Mouse (Mus musculus) small intestine, adult 2 months (tissue): ENCODE measurements around the gene C1qtnf1. TPM values are rescaled to one million over a fixed set of nuclear protein-coding genes. Genes with fewer than 3 reads are reported as not detected.

Source experiments
- H3K27ac ChIP-seq: fragments of 200-500 bp; 2 replicates; pipeline ENCODE4 v1.5.1; 2012; ENCODE audit warnings: low read depth, low read length, control low read depth, inconsistent platforms; ENCODE audit not compliant: insufficient read depth
- H3K27me3 ChIP-seq: fragments of 200-500 bp; 2 replicates; pipeline ENCODE4 v1.6.1; 2012; ENCODE audit warnings: mild to moderate bottlenecking, moderate library complexity, low read length, inconsistent platforms; ENCODE audit not compliant: control insufficient read depth, insufficient read depth
- H3K36me3 ChIP-seq: fragments of 200-500 bp; 2 replicates; pipeline ENCODE4 v1.6.1; 2012; ENCODE audit warnings: mild to moderate bottlenecking, low read length, control low read depth, inconsistent platforms; ENCODE audit not compliant: control insufficient read depth, insufficient read depth
- H3K4me1 ChIP-seq: fragments of 200-500 bp; 2 replicates; pipeline ENCODE4 v1.6.1; 2012; ENCODE audit warnings: low read length, inconsistent platforms, mixed read lengths; ENCODE audit not compliant: control insufficient read depth, insufficient read depth, insufficient read length
- H3K4me3 ChIP-seq: fragments of 200-500 bp; 2 replicates; pipeline ENCODE4 v1.5.1; 2012; ENCODE audit warnings: low read depth, mild to moderate bottlenecking, control low read depth, inconsistent platforms, low read length, moderate library complexity
- CTCF ChIP-seq: fragments of 200-500 bp; IDR thresholded peaks from 2 replicates; pipeline ENCODE4 v1.5.1; 2012; ENCODE audit warnings: low read depth, mild to moderate bottlenecking, control low read depth, inconsistent platforms, low read length, moderate library complexity, mixed read lengths; ENCODE audit not compliant: insufficient replicate concordance, insufficient read length; ENCODE audit errors: extremely low read depth
- POLR2A ChIP-seq: fragments of 200-500 bp; IDR thresholded peaks from 2 replicates; pipeline ENCODE4 v1.6.1; 2012; ENCODE audit warnings: low read depth, mild to moderate bottlenecking, control low read depth, inconsistent platforms, low read length, moderate library complexity
- WGBS: fragments of 180-500 bp; shearing (Covaris S2); methylation state at CpG from one replicate; pipeline ENCODE4 v1.1.7; 2018; 5-methylcytosine and 5-hydroxymethylcytosine counted together
- polyA plus RNA-seq: library from polyadenylated mRNA; depleted of rRNA; stranded (reverse); fragments of >200 nt; gene quantifications from 2 replicates; pipeline ENCODE4 v1.2.3, GENCODE M21; 2012

Gene C1qtnf1
- polyA plus RNA-seq, 1 experiment = 4.3 TPM

DNA sequence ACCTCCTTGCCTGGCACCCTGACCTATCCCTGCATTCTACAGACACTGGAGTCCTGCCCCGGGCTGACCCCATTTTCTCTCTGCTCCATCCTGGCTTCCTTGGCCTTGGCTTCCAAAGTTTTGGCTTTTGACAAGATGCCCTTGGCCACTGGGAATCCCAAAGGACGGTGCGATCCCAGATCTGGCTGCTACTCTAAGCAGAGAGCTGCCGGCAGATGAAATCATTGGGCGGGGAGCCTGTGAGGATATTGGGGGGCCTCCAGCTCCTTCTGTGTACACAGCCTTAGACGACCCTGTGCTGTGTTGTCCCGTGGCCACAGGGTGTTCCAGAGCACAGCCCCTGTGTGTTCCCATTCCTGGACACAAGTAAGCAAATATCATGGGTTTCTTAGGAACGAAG lies 20.4 kb downstream of the C1qtnf1 start:
- TF ChIP-seq POLR2A (no peak), CTCF (no peak)
- 75% methylated on average over 8 of the region's 8 CpGs for WGBS
- H3K27ac ChIP-seq = no peak overlapping the region
- H3K4me3 ChIP-seq = no peak overlapping the region
- no peaks in the 10 kb centered on the region for H3K36me3 ChIP-seq
- H3K27me3 ChIP-seq = no peaks in the 10 kb centered on the region
- peaks cover 2% of the 10 kb centered on the region for H3K4me1 ChIP-seq

- Histone ChIP-seq H3K36me3 (no peaks in the 10 kb centered on the region), H3K27ac (no peak overlapping the region), H3K4me1 (peaks cover 2% of the 10 kb centered on the region), H3K4me3 (no peak overlapping the region), H3K27me3 (no peaks in the 10 kb centered on the region)
- TF ChIP-seq POLR2A (no peak), CTCF (no peak)
- WGBS = 47% methylated on average over 6 of the region's 6 CpGs
Measured at GRCm38 (mm10) chr11:118451211-118451610, 23.2 kb downstream of the C1qtnf1 start.

DNA sequence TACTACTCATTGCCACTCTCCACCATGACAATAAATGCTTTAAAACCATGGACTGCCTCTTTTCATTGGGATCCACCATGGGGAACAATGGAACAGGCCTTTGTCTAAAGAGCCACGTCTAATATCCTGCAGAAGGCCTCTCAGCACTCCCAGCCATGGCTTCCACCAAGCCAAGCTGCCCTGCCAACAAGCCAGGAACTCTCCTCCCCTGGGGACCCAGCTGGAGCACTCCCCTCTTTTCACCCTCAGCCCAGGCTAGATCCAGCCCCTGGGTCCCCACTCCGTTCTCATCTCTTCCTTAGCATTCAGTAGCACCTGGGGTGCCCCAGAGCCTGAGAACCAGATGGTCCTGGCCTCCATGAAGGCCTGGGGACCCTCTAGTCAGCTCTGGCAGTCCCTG lies 25.0 kb downstream of the C1qtnf1 start:
- no peaks in the 10 kb centered on the region for H3K36me3 ChIP-seq
- no peaks in the 10 kb centered on the region for H3K27me3 ChIP-seq
- peaks cover 6% of the 10 kb centered on the region for H3K4me1 ChIP-seq
- H3K27ac ChIP-seq = no peak overlapping the region
- no peak for TF ChIP-seq POLR2A
- no peak for TF ChIP-seq CTCF
- H3K4me3 ChIP-seq = no peak overlapping the region
- 89% methylated on average over 2 of the region's 2 CpGs for WGBS

GRCm38 (mm10) chr11:118453886-118454671 lies 26.1 kb downstream of the C1qtnf1 start:
- TF ChIP-seq POLR2A = no peak
- no peak for TF ChIP-seq CTCF
- WGBS = 59% methylated on average over 11 of the region's 11 CpGs
- no peaks in the 10 kb centered on the region for H3K36me3 ChIP-seq
- no peak overlapping the region for H3K27ac ChIP-seq
- H3K4me1 ChIP-seq = peaks cover 8% of the 10 kb centered on the region
- no peak overlapping the region for H3K4me3 ChIP-seq
- no peaks in the 10 kb centered on the region for H3K27me3 ChIP-seq

- no peak for TF ChIP-seq POLR2A
- TF ChIP-seq CTCF = no peak
- WGBS = 81% methylated on average over 6 of the region's 6 CpGs
Measured at GRCm38 (mm10) chr11:118455788-118456187, 27.8 kb downstream of the C1qtnf1 start.

GRCm38 (mm10) chr11:118456937-118457336 lies 28.9 kb downstream of the C1qtnf1 start:
- 84% methylated on average over 11 of the region's 11 CpGs for WGBS
- no peaks in the 10 kb centered on the region for H3K27me3 ChIP-seq

More at GRCm38 (mm10) chr11:118455788-118456187, 27.8 kb downstream of the C1qtnf1 start:
- Histone ChIP-seq H3K4me3 (no peak overlapping the region), H3K27me3 (no peaks in the 10 kb centered on the region), H3K4me1 (peaks cover 11% of the 10 kb centered on the region), H3K27ac (no peak overlapping the region), H3K36me3 (no peaks in the 10 kb centered on the region)

DNA sequence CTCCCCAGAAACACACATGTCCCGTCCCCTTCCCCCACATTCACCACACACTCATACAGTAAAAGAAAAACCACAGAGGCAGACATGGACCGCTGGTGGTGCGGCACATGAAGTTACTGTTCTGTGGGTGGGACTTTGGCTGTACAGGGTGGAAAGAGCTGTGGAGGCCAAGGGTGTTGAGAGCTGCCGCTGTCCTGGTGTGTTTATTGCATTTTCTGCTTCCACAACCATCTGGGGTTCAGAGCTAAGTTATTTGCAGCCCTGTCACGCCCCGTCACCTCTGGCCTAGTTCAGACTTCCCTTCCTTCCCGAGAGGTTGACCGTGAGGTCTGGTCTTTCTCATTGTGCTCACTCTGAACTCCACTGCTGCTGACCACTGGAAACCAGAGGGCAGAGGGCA lies 31.0 kb downstream of the C1qtnf1 start:
- H3K4me1 ChIP-seq = peaks cover 10% of the 10 kb centered on the region; the same call in 1 of the 2 replicates
- no peak for TF ChIP-seq POLR2A
- TF ChIP-seq CTCF = no peak
- WGBS = 23% methylated on average over 8 of the region's 8 CpGs
- H3K36me3 ChIP-seq = no peaks in the 10 kb centered on the region
- H3K27me3 ChIP-seq = no peaks in the 10 kb centered on the region
- H3K27ac ChIP-seq = peak overlapping the region; percentile 32
- H3K4me3 ChIP-seq = no peak overlapping the region

More at GRCm38 (mm10) chr11:118456937-118457336, 28.9 kb downstream of the C1qtnf1 start:
- no peak overlapping the region for H3K27ac ChIP-seq
- no peak for TF ChIP-seq CTCF
- TF ChIP-seq POLR2A = no peak
- H3K36me3 ChIP-seq = no peaks in the 10 kb centered on the region
- H3K4me1 ChIP-seq = peaks cover 10% of the 10 kb centered on the region; the same call in 1 of the 2 replicates
- no peak overlapping the region for H3K4me3 ChIP-seq
